Mouse (Mus musculus): ENCODE data around the gene 5530400C23Rik.
"Not testable (repeated sequence)": the region's sequence is repeated elsewhere in the genome, so short reads cannot be mapped to it uniquely, and the experiment has no call there.

Gene 5530400C23Rik

GRCm38 (mm10) chr6:133291916-133292315 is at the start of gene 5530400C23Rik:
Gene 5530400C23Rik (plus strand): TSS chr6:133292216.
- not testable (repeated sequence) for DNase-seq (ENCODE audit: low read depth)

GRCm38 (mm10) chr6:133305952-133306715 is 14.1 kb downstream of the 5530400C23Rik start:
- no peak for DNase-seq (ENCODE audit: low read depth)

- DNase-seq (ENCODE audit: low read depth) = not testable (repeated sequence)
Observed at GRCm38 (mm10) chr6:133313896-133314295, 21.9 kb downstream of the 5530400C23Rik start.

DNA sequence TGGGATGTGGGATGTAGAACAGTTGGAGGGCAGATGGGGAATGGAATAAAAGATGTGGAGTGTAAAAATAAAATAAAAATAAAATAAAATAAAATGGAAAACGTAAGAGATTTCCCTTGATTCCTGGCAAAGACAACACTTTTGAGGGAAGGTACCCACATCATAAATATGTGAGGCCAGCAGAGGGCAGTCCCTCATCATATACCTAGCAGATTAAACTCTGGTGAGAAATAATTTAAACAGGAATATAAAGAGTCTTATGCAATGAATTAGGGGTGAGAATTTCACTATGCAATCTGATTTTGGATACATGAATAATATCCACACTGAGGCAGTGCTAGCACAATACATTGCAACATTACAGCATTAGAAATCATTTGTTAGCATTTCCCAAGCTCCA is 46.5 kb downstream of the 5530400C23Rik start:
- DNase-seq (ENCODE audit: low read depth) = no peak

DNA sequence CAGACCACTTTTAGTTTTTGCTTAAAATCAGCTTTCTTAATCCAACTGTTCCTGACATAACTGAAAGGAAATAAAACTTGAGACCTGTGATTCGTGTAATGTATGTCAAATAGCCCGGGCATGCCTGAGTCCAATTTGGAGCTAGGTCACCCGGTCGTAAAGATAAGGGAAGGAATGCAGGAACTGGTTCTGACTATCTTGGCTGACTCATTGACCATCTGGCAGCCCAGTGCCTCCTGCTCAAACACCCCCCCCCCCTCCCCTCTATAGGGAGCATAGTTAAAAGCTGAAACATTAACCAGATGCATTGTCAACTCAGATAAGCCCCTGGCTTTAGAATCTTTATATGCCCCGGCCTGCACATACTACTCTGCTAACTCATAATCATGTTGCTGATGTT is 49.7 kb downstream of the 5530400C23Rik start:
- peak; percentile 13 for DNase-seq (ENCODE audit: low read depth)

Measured in NIH3T3 (cell line).